Mouse (Mus musculus) bone marrow, adult 2 months (tissue): ENCODE measurements around the gene Nadsyn1.

Experiments
- CTCF ChIP-seq: fragments of 200-500 bp; IDR thresholded peaks from 2 replicates; pipeline ENCODE4 v1.5.1; 2011; ENCODE audit warnings: low read length, control low read depth; ENCODE audit not compliant: control insufficient read depth, insufficient read depth
- POLR2A ChIP-seq: fragments of 200-500 bp; IDR thresholded peaks from 2 replicates; pipeline ENCODE4 v1.6.1; 2011; ENCODE audit warnings: low read depth, mild to moderate bottlenecking, control low read depth, low read length, borderline replicate concordance; ENCODE audit not compliant: control insufficient read depth

DNA sequence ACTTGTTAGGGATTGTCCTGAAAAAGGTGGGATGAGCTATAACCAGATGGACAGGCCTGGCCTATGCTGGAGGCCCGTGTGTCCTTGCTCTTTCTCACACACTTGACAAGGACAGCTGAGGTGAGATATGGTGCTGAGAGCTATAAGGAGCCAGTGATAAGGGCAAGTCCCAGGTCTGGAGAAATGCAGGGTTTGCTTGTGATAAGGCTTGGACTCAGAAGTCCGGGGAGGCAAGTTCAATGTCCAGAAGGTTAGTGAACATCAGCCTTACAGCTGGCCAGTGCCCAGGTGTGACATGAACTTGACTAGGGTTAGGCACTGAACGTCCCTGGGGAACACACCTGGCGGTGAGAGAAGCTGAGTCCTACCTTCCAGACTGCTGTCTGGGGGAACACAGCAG lies 70.6 kb downstream of the Nadsyn1 start:
- TF ChIP-seq CTCF (no peak), POLR2A (no peak)
